Mouse (Mus musculus) kidney, adult 10 weeks (tissue): ENCODE measurements around the gene Cul7. TPM values are rescaled to one million over a fixed set of nuclear protein-coding genes. Genes with fewer than 3 reads are reported as not detected.

Source experiments
- polyA plus RNA-seq: library from polyadenylated mRNA; stranded (reverse); fragments of 350-450 nt; fragmentation: Illumina TruSeq; extraction: RNeasy Lipid Tissue Mini Kit (QIAGEN cat#74804); gene quantifications from one replicate; pipeline ENCODE4 v1.2.3, GENCODE M21; 2014; ENCODE audit warnings: low read depth, low replicate concordance

The Cul7 gene
- polyA plus RNA-seq, result 0.12 TPM

DNA sequence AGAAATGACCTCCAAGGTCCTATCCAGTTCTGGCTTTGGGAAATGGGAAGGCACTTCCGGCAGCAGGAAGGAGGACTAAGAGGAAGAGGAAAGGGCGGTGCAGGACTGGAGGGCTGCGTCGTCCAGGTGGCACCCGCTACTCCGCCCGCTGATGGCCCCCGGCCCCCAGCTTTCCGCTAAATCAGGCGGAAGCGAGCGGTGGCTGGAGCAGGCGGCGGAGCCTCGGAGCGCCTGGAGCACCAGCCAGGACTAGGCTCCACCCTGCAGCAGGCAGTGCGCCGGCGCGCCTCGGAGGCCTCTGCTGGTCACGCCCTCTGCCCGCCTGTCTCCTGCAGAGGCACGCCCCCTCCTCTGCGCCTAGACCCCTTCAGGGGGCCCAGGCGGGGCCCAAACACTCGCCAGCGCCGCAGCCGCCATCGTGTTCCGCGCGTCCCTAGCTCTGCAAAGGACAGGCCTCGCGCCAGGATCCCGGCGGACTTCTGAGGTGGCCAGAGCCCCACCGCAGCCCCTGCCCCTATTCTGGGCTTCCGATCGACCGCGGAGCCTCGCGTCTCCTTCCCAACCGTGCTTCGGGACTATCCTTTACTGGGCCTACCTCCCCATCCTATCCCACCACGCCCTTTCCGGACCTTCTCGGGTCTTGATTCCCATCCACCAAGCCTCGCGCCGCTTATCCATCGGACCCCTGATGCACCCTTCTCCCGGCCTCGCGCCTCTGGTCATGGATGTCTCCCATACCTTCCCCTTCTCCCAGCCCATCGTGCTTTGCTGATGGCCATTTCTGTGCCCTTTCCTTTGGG, at the start of gene Cul7:
TSS of gene Cul7 (plus strand) at position 106 of the 800 bp plus-strand sequence.

DNA sequence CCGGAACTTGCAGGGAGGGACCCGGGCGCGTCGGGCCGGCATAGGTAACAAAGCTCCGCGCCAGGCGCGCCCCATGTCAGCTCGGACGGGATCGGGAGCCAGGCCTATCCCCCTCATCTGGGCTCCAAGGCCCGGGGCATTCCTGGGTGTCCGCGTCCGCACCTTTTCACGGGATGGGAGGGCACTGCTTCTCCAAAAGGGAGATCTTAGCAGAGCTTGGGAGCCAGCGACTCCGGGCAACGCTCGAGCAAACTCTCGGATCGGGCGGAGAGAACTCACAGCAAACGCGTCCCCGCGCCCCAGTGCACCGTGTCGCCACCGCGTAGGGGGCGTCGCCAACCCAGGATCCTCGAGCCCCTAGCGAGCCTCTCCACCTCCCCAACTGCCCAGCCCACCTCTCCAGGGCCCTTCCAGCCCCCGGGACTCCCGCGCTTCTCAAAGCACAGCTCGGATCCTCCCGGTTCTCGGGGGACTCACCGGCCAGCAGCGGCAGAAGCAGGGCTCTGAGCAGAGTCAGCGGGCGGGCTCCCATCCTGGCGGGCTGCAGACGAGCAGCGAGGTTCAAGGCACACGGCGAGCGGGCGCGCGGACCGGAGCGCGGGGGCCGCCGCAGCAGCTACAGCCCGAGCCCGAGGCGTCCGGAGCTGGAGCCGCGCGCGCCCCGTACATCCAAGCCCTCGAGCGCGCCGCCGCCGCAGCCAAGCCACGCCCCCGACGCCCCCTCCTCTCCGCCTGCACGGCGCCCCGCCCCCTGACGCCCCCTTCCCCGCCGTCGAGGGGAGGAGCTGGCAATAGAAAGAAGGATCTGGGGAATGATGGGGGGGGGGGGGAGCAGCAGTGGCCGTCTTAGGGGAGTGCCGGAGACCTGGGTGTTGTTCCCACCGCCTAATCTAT, 21.1 kb upstream of the Cul7 start, which contains the start of gene Ptk7:
TSS of gene Ptk7 (minus strand) at position 714 of the 894 bp plus-strand sequence.

DNA sequence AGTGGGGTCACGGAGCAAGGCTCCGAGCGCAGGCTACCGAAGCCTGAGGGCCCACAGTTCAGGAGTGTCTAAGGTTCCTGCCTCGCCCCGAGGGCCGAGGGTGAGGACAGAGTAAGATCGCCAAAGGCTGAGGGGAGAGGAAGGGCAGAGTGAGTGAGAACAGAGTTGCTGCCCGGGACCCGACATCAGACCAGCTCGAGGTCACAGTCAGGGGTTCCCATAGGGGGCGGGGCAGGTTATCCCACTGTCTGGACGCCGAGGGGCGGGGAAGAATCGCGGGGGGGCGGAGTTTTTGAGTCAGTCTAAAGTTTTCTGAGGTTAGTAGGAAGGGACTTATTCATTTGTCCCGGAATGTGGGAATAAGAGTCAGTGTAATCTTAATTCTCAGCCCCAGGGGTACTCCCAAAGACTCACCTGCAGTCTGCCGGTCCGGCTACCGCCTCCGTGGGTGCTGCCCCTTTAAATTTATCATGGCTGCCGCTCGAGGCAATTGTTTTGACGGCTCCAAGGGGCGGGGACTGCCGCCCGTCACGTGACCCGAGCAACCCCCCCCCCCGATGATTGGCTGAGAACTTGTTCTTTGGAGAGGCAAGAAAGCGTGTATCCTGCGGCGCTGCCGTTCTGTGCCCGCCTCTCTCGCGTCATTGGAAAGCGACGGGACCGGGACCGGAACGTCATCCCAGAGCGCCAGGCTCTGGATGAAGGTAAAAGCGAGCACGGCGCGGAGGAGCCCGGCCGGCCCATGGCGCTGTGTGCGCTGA, 4.4 kb upstream of the Cul7 start, which contains the start of the genes Klc4 and Mrpl2:
TSS of gene Klc4 (minus strand) at position 462 of the 761 bp plus-strand sequence.
TSS of gene Mrpl2 (plus strand) at position 669 of the 761 bp plus-strand sequence.

DNA sequence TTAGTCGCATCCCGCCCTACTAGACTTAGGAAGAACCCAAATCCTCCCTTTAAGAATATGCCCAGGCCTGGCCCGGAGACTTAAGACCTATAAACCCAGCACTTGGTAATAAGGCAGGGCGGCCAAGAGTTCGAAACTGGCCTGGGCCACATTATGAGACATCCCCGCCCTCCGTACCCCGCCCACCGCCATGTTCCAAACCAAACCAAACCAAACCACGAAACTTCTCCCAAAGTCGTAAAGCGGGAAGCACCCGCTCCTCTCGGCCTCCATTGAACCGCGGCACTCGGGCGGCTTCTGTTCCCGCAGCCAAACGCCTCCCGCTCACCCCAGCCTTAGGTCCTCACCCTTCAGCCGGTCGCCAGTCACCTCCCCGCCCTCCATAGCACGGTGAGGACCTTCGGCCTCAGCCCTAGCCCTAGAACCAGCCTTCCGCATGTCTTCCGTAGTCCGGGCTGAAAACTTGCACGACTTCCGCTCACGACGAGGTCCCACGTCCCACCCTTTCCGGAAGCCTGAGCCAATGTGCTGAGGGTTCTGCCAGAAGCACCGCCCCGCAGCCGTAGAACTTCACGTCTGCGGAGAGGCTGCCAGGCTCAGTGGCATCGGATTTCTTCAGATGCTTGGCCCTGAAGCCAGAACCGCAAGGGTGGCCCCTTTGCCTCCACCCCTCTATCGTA, 23.9 kb downstream of the Cul7 start, which contains the start of gene Rrp36:
TSS of gene Rrp36 (minus strand) at position 503 of the 680 bp plus-strand sequence.

DNA sequence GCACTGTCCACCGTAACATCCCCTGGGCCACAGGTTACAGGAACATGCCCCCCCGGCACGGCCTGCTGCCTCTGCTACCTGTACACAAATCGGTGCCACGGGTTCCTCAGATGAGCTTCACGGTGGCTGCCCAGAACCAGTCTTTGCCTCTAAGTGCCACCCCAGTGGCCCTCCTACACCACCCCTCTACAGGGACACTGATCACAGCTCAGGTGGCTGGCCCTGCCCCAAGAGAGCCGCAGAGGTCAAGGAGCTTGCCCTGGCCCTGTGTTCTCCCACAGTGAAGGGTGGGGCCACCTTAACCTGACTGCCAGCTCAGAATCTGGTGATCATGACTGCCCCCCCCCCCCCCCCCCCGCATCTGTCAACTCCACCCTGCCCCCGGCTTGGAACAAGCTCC, 28.3 kb downstream of the Cul7 start, which contains the start of gene Mea1:
TSS of gene Mea1 (plus strand) at position 378 of the 400 bp plus-strand sequence.

DNA sequence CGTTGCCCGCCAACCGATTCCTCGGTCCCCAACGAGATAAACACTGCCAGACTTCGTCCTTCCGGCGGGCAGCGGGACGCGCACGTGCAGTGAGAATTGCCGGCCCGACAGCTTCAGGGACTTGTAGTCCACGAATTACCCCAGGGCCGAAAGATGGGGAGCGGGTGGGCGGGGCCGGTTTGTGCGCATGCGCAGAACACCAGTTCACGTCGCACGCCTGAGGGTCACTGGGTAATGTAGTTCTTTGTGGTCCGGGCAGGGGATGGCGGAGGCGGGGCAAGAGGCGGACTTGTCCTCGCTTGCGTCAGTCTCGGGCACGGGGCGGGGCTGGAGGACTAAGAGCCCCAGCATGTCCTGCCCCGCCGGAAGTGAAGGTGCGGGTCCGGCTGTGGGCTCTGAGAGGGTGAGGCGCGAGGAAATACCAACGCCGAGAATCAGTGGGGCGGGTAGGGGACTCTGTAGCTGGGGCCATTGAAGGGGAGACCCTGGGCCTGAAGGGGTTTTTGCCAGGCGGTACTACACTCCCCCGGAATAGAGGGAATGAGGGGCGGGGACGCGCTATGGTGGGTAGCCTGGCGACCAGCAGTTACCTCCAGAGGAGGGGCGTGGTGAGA, 30.7 kb downstream of the Cul7 start, which contains the start of gene Klhdc3:
TSS of gene Klhdc3 (minus strand) at position 155 of the 614 bp plus-strand sequence.

DNA sequence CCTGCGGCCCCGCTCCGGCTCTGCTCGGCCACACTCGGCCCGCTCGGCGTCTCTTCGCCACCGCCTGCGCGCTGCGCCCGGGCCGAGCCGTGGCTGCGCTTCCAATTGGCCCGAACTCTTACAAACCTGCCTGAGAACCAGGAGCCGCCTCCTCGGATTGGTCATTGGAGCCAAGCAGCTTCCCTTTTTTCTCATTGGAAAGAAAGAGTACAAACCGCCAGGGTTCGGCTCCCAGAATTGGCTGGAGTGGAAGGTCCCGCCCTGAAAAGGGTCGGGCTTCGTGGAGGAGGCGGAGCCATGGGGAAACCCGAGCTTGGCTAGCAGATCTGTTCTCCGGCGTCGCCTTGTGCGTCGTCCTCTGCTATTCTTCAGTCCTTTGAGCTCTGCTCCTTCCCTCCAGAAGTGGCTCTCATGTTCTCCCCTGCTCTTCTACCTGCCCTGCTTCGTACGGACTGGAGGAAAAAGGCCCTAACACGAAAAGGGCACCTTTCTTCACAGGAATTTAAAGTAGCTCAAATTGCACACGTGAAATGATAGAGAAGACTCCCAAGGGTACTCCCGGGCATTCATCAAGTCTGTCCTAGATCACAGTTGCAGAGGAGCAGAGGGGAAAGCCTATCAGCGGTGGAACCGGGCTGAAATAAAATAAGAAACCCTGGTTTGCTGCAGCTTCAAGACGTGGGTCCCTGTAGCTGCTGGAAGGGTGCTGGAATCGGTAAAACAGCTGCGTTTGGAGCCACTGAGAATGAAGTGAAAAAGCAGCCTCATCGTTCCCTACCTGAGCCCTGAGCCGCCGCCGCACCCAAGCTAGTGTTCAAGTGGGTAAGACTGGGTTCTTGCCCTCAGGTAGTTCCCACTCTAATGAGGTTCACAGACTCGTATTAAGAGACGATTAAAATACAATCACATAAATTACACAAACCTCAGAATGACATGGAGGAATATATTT, 55.0 kb downstream of the Cul7 start, which contains the start of gene Ppp2r5d:
TSS of gene Ppp2r5d (minus strand) at position 225 of the 949 bp plus-strand sequence.

DNA sequence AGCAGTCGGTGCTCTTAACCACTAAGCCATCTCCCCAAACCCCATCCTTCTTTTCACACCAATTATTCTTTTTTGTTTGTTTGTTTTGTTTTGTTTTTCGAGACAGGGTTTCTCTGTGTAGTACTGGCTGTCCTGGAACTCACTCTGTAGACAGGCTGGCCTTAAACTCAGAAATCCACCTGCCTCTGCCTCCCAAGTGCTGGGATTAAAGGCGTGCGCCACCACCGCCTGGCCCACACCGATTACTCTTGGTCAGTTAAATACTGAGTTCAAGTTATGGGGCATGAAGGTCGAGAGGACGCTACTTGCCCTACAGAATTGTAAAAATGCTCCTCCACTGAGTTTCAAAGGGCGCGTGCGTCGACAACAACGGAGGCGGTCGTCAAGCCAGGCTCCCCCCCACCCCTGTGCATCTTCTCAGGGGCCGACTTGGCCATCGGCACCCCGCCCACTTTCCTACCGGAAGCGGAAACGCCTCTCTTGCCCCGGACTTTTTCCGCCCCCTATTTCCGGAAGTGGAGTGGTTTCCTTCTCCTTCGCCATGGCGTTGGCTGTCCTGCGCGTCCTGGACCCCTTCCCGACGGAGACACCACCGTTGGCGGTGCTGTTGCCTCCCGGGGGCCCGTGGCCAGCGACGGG, 60.9 kb downstream of the Cul7 start, which contains the start of gene Pex6:
TSS of gene Pex6 (plus strand) at position 505 of the 639 bp plus-strand sequence.

Other genes with a start within 250 kb of the Cul7 start
- not detected for gene Crip3, start 221.4 kb upstream of the Cul7 start, polyA plus RNA-seq
- gene Slc22a7, start 211.9 kb upstream of the Cul7 start, polyA plus RNA-seq, result 9.3 TPM
- 0.20 TPM for gene Ttbk1, start 162.7 kb upstream of the Cul7 start, polyA plus RNA-seq
- gene Dnph1, start 153.6 kb upstream of the Cul7 start, polyA plus RNA-seq, result 7.3 TPM
- gene Cul9, start 103.9 kb upstream of the Cul7 start, polyA plus RNA-seq, result 3.1 TPM
- not detected for gene Srf, start 94.2 kb upstream of the Cul7 start, polyA plus RNA-seq
- gene Ptk7, start 20.8 kb upstream of the Cul7 start, polyA plus RNA-seq, result 0.16 TPM
- gene Klc4, start 4.3 kb upstream of the Cul7 start, polyA plus RNA-seq, result 0.36 TPM
- gene Mrpl2, start 4.1 kb upstream of the Cul7 start, polyA plus RNA-seq, result 2.3 TPM
- gene Rrp36, start 24.0 kb downstream of the Cul7 start, polyA plus RNA-seq, result 2.3 TPM
- 5.7 TPM for gene Mea1, start 28.5 kb downstream of the Cul7 start, polyA plus RNA-seq
- 3.4 TPM for gene Klhdc3, start 30.6 kb downstream of the Cul7 start, polyA plus RNA-seq
- 6.3 TPM for gene Ppp2r5d, start 54.8 kb downstream of the Cul7 start, polyA plus RNA-seq
- 0.81 TPM for gene Pex6, start 61.1 kb downstream of the Cul7 start, polyA plus RNA-seq
- 0.44 TPM for gene Gnmt, start 78.8 kb downstream of the Cul7 start, polyA plus RNA-seq
- 0.65 TPM for gene Cnpy3, start 101.9 kb downstream of the Cul7 start, polyA plus RNA-seq
- not detected for gene Ptcra, start 113.4 kb downstream of the Cul7 start, polyA plus RNA-seq
- 22.1 TPM for gene 2310039H08Rik, start 122.3 kb downstream of the Cul7 start, polyA plus RNA-seq
- gene Rpl7l1, start 132.3 kb downstream of the Cul7 start, polyA plus RNA-seq, result 37.9 TPM
- gene Bicral, start 208.1 kb downstream of the Cul7 start, polyA plus RNA-seq, result 10.0 TPM
- gene Tbcc, start 240.3 kb downstream of the Cul7 start, polyA plus RNA-seq, result 1.2 TPM